Mouse (Mus musculus) embryo, embryonic 11.5 days (tissue): ENCODE measurements around the gene Tmem141.

Experiments
- DNase-seq: peaks from one replicate; pipeline ENCODE4 v3.0.0-alpha.2; 2012; ENCODE audit warnings: low read depth, low spot score

The Tmem141 gene

GRCm38 (mm10) chr2:25621229-25622200 lies at the start of gene Tmem141:
Gene Tmem141, minus strand, starts transcription at chr2:25622005.
- DNase-seq, result peak; percentile 80

GRCm38 (mm10) chr2:25666516-25666915 lies 44.7 kb upstream of the Tmem141 start:
- no peak for DNase-seq

GRCm38 (mm10) chr2:25664125-25664524 lies 42.3 kb upstream of the Tmem141 start:
- no peak for DNase-seq

GRCm38 (mm10) chr2:25663511-25663910 lies 41.7 kb upstream of the Tmem141 start:
- DNase-seq, result peak; percentile 22

- DNase-seq, result no peak
Measured at GRCm38 (mm10) chr2:25661245-25661970, 39.6 kb upstream of the Tmem141 start.

- no peak for DNase-seq
Measured at GRCm38 (mm10) chr2:25660279-25660678, 38.5 kb upstream of the Tmem141 start.

GRCm38 (mm10) chr2:25657652-25658051 lies 35.8 kb upstream of the Tmem141 start, which contains the start of gene Lcn5:
Gene Lcn5, plus strand, starts transcription at chr2:25657952.
- DNase-seq, result no peak

- DNase-seq, result no peak
Measured at GRCm38 (mm10) chr2:25657246-25657645, 35.4 kb upstream of the Tmem141 start.

GRCm38 (mm10) chr2:25656691-25657090 lies 34.9 kb upstream of the Tmem141 start:
- no peak for DNase-seq

- no peak for DNase-seq
Measured at GRCm38 (mm10) chr2:25654502-25654901, 32.7 kb upstream of the Tmem141 start.

GRCm38 (mm10) chr2:25652902-25653301 lies 31.1 kb upstream of the Tmem141 start, which contains the start of gene Lcn8:
Gene Lcn8, plus strand, starts transcription at chr2:25653120.
- DNase-seq, result no peak

- DNase-seq, result peak; percentile 39
Measured at GRCm38 (mm10) chr2:25639890-25640289, 18.1 kb upstream of the Tmem141 start.

GRCm38 (mm10) chr2:25634046-25634445 lies 12.2 kb upstream of the Tmem141 start:
- no peak for DNase-seq

- no peak for DNase-seq
Measured at GRCm38 (mm10) chr2:25633616-25634015, 11.8 kb upstream of the Tmem141 start.

- no peak for DNase-seq
Measured at GRCm38 (mm10) chr2:25628738-25629137, 6.9 kb upstream of the Tmem141 start.

- DNase-seq, result no peak
Measured at GRCm38 (mm10) chr2:25627811-25628210, 6.0 kb upstream of the Tmem141 start, which contains the start of gene Fcna. Gene Fcna, minus strand, starts transcription at chr2:25628030.

- DNase-seq, result no peak
Measured at GRCm38 (mm10) chr2:25625986-25626385, 4.2 kb upstream of the Tmem141 start.

GRCm38 (mm10) chr2:25620852-25621228 lies 965 bp downstream of the Tmem141 start:
- no peak for DNase-seq

- DNase-seq, result no peak
Measured at GRCm38 (mm10) chr2:25620386-25620785, 1.4 kb downstream of the Tmem141 start.

- no peak for DNase-seq
Measured at GRCm38 (mm10) chr2:25617578-25617977, 4.2 kb downstream of the Tmem141 start, which contains the start of gene Ccdc183. Gene Ccdc183, minus strand, starts transcription at chr2:25617678.

- DNase-seq, result no peak
Measured at GRCm38 (mm10) chr2:25616398-25616797, 5.4 kb downstream of the Tmem141 start.

GRCm38 (mm10) chr2:25608671-25609070 lies 13.1 kb downstream of the Tmem141 start:
- no peak for DNase-seq
